Mouse (Mus musculus): ENCODE results near the gene Slco1a5.

GRCm38 (mm10) chr6:142322881-142323280 lies at the start of gene Slco1a5:
- no peak for TF ChIP-seq CTCF (conservative IDR thresholded peaks at IDR 0.05; ENCODE audit: low read length)
- TF ChIP-seq POU5F1 (IDR thresholded peaks at IDR 0.05; ENCODE audit: borderline replicate concordance, low read length), result no peak
- no peak for TF ChIP-seq NANOG (IDR thresholded peaks at IDR 0.05; ENCODE audit: borderline replicate concordance, low read length)
